In genomic region chr6:29203096-29203495, GRCm38 (mm10) we compare ENCODE assay signal across 22 mouse cellular contexts. TPM values are rescaled to one million over a fixed set of nuclear protein-coding genes. Genes with fewer than 3 reads are reported as not detected.
"Had no signal": no experiment of that assay in that cellular context is flagged by ENCODE, and none has a peak within 500 bp of the region (broad histone marks: within the 10 kb centered on the region; RNA-seq: fewer than 3 reads in every experiment).

No protein-coding gene starts in this region.

- H3K4me2 ChIP-seq: limb, embryonic 13.5 days; liver, embryonic 13.5 days; lung, embryonic 14.5 days; midbrain, embryonic 13.5 days had no signal

- ATAC-seq: intestine, embryonic 16.5 days; lung, postnatal 0 days; midbrain, embryonic 13.5 days; midbrain, embryonic 16.5 days had no signal

- H3K4me3 ChIP-seq: limb, embryonic 13.5 days; liver, embryonic 13.5 days; megakaryocyte, embryonic 14.5 days; midbrain, embryonic 10.5 days; midbrain, embryonic 13.5 days; myocyte had no signal

- H3K9me3 ChIP-seq: limb, embryonic 13.5 days; liver, embryonic 13.5 days; megakaryocyte, embryonic 14.5 days; midbrain, embryonic 10.5 days; midbrain, embryonic 13.5 days had no signal

- H3K27me3 ChIP-seq: limb, embryonic 13.5 days had no signal

- H3K9ac ChIP-seq: limb, embryonic 13.5 days; liver, embryonic 13.5 days; lung, embryonic 14.5 days; midbrain, embryonic 13.5 days had no signal

- DNase-seq: kidney, adult 18-20 months; kidney, adult 9 months; kidney, postnatal 14 days; kidney, postnatal 4 days; left cerebral cortex, postnatal 4 days; liver; liver, embryonic 13.5 days; lung, embryonic 14.5 days; right cerebral cortex, adult 18-20 months; right cerebral cortex, postnatal 14 days; right cerebral cortex, postnatal 4 days; thymus, adult 18-20 months had no signal

- H3K27ac ChIP-seq: limb, embryonic 13.5 days; liver, embryonic 13.5 days; macrophage; midbrain, embryonic 10.5 days; midbrain, embryonic 13.5 days; stomach, postnatal 0 days had no signal

RNA-seq across cellular contexts. Expression of gene Prrt4, which starts 23.7 kb away (rescaled TPM):
- polyA plus RNA-seq: macrophage had no signal
